Mouse (Mus musculus) midbrain, embryonic 12.5 days (tissue): ENCODE results near the gene Prpf19. TPM values are rescaled to one million over a fixed set of nuclear protein-coding genes. Genes with fewer than 3 reads are reported as not detected.

Experiments
- ATAC-seq: fragments of 200-750 bp; cut with Nextera tagmentation; 2 replicates; pipeline ENCODE4 v1.8.0; 2017; ENCODE audit warnings: low read depth, moderate TSS enrichment, moderate library complexity; ENCODE audit not compliant: low FRiP score
- H3K27ac ChIP-seq: fragments of 300-500 bp; sonication (generic); replicated peaks from 2 replicates; pipeline ENCODE4 v1.5.1; 2016; ENCODE audit warnings: mild to moderate bottlenecking
- H3K27me3 ChIP-seq: fragments of 300-500 bp; sonication (generic); 2 replicates; pipeline ENCODE4 v1.6.1; 2016; ENCODE audit warnings: mild to moderate bottlenecking
- H3K36me3 ChIP-seq: fragments of 300-500 bp; sonication (generic); 2 replicates; pipeline ENCODE4 v1.6.1; 2016
- H3K4me1 ChIP-seq: fragments of 300-500 bp; sonication (generic); 2 replicates; pipeline ENCODE4 v1.6.1; 2016
- H3K4me2 ChIP-seq: fragments of 300-500 bp; sonication (generic); replicated peaks from 2 replicates; pipeline ENCODE4 v1.6.1; 2016; ENCODE audit warnings: mild to moderate bottlenecking, moderate library complexity
- H3K4me3 ChIP-seq: fragments of 300-500 bp; sonication (generic); 2 replicates; pipeline ENCODE4 v1.5.1; 2016; ENCODE audit warnings: mild to moderate bottlenecking
- H3K9ac ChIP-seq: fragments of 300-500 bp; sonication (generic); replicated peaks from 2 replicates; pipeline ENCODE4 v1.6.1; 2016; ENCODE audit warnings: mild to moderate bottlenecking, moderate library complexity
- H3K9me3 ChIP-seq: fragments of 300-500 bp; sonication (generic); 2 replicates; pipeline ENCODE4 v1.6.1; 2016; ENCODE audit warnings: mild to moderate bottlenecking
- WGBS: fragments of 180-500 bp; shearing (Covaris S2); methylation state at CpG from one replicate; pipeline ENCODE4 v1.1.7; 2016; 5-methylcytosine and 5-hydroxymethylcytosine counted together
- polyA plus RNA-seq: library from polyadenylated mRNA; unstranded; fragments of >200 nt; fragmentation: Nextera tagmentation; extraction: Ambion mirVana; gene quantifications from 2 replicates; pipeline ENCODE4 v1.2.1, GENCODE M21; 2016

Gene Prpf19
- polyA plus RNA-seq, 1 experiment from 2014 or later, result 39.1 TPM

DNA sequence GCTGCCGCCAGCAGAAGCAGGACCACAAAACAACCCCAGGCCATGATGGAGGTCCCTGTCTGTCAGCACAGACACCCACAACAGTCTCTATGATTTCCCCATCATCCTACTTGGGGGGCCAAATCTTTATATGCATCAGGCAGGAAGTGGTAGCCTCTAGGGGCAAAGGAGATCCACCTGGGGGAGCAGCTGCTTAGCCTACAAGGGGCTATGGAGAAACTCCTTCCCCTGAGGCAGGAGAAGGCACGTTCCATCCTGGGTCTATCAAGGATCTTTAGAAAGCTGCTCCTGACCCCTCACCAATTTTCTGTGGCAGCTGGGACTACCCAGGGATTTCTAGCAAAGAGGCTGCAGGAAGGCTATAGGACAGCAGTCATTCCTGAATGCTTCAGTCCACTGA, 25.5 kb downstream of the Prpf19 start, which contains the start of gene Zp1:
Zp1 (minus strand) TSS at position 101 of the 400 bp plus-strand sequence.
- H3K4me1 ChIP-seq, result no peaks in the 10 kb centered on the region
- H3K4me2 ChIP-seq, result no peak within 1 kb of the TSS
- no peaks in the 10 kb centered on the region for H3K9me3 ChIP-seq
- no peak within 1 kb of the TSS for H3K4me3 ChIP-seq
- no peak within 1 kb of the TSS for H3K27ac ChIP-seq
- no peaks in the 10 kb centered on the region for H3K36me3 ChIP-seq
- H3K9ac ChIP-seq, result no peak within 1 kb of the TSS
- ATAC-seq, result no peak
- WGBS, result 69% methylated on average over 2 of the region's 2 CpGs
- H3K27me3 ChIP-seq, result no peaks in the 10 kb centered on the region

DNA sequence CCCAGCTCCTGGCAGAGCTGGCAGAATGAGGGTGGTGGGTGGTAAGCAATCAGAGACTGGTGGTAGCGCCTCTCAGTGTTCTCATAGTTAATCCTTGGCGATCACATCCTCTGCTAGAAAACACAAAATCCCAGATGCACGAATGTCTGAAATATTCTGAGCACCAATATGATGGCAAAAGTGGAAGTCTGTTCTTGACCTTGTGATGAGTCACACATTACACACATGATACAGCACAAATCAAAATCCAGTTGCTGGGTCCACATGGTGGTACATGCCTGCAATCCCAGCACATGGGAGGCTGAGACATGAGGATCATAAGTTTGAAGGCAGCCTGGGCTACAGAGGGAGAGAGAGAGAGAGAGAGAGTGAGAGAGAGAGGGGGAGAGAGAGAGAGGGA, 26.0 kb downstream of the Prpf19 start:
- H3K4me1 ChIP-seq, result 0 out of 2 replicates have a peak, but pooled peaks cover 3% of the 10 kb centered on the region
- no peak overlapping the region for H3K27ac ChIP-seq
- WGBS, result 84% methylated on average over 3 of the region's 3 CpGs
- no peak overlapping the region for H3K9ac ChIP-seq
- no peak overlapping the region for H3K4me2 ChIP-seq
- no peaks in the 10 kb centered on the region for H3K9me3 ChIP-seq
- no peaks in the 10 kb centered on the region for H3K27me3 ChIP-seq
- ATAC-seq, result no peak
- H3K4me3 ChIP-seq, result no peak overlapping the region
- H3K36me3 ChIP-seq, result no peaks in the 10 kb centered on the region

DNA sequence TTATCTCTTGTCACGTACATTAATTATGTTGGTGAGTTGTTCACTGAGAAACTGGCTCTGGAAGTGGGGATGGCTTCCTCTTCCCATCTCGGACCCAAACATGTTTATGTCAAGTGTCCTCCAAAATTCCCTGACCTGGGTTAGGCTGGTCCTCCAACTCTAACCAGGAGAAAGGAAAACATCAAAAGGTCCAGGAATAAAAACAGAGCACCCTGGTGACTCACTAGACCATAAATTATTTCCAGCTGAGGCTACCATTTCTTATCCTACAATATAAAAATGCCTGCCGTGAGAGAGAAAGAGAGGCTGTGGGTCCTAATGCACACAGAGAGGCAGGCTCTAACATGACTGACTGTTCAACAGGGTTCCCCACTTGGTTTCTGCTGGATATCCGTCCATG, 29.2 kb downstream of the Prpf19 start:
- H3K9ac ChIP-seq, result no peak overlapping the region
- no peak overlapping the region for H3K4me3 ChIP-seq
- no peaks in the 10 kb centered on the region for H3K9me3 ChIP-seq
- no peak for ATAC-seq
- no peak overlapping the region for H3K4me2 ChIP-seq
- no peaks in the 10 kb centered on the region for H3K27me3 ChIP-seq
- no peak overlapping the region for H3K27ac ChIP-seq
- H3K4me1 ChIP-seq, result 0 out of 2 replicates have a peak, but pooled peaks cover 8% of the 10 kb centered on the region
- no peaks in the 10 kb centered on the region for H3K36me3 ChIP-seq
- 75% methylated on average over 4 of the region's 4 CpGs for WGBS

DNA sequence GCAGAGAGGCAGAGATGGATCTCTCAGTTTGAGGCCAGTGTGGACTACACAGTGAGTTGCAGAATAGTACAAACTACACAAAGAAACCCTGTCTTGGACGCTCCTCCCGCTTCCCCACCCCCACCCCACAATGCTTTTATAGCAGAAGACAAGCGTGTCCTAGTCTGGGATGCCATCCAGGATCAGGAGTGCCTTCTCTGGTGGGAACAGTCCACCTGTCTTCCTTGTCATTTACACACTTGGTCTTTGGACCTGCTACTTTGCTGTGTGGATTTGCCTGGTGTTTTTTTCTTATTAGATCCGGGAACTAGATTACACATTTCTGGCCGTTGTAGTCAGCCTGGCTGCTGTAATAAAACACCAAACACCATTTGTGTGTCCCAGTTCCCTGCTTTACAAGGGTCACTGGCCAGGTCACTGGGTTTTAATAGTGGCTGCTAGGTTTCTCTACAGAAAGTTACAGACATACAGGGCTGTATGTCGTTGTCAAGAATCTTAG, 31.1 kb downstream of the Prpf19 start:
- H3K36me3 ChIP-seq, result no peaks in the 10 kb centered on the region
- H3K27ac ChIP-seq, result no peak overlapping the region
- H3K4me2 ChIP-seq, result no peak overlapping the region
- H3K27me3 ChIP-seq, result no peaks in the 10 kb centered on the region
- H3K4me1 ChIP-seq, result 0 out of 2 replicates have a peak, but pooled peaks cover 8% of the 10 kb centered on the region
- WGBS, result 22% methylated on average over 6 of the region's 6 CpGs
- no peaks in the 10 kb centered on the region for H3K9me3 ChIP-seq
- no peak for ATAC-seq
- H3K4me3 ChIP-seq, result no peak overlapping the region
- no peak overlapping the region for H3K9ac ChIP-seq

DNA sequence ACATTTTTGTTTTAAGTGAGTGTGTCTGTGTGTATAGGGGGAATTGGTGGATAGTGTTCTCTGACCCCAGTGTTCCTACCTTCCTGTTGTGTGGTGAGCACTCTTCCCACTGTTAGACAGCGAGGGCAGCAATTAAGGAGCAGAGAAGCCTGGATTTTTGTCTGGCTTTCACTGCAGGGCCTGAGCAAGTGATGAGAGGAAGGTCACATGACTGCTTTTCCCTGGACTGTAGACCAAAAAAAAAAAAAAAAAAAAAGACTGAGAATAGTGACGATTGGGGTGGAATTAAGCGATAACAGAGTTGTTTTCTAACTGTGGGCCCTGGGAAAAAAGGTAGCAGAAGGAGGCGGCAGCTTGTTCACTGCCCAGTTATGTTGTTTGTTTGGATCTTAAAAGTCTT, 31.6 kb downstream of the Prpf19 start:
- no peak for ATAC-seq
- H3K36me3 ChIP-seq, result no peaks in the 10 kb centered on the region
- no peak overlapping the region for H3K4me2 ChIP-seq
- H3K9ac ChIP-seq, result no peak overlapping the region
- no peak overlapping the region for H3K27ac ChIP-seq
- 38% methylated on average over 4 of the region's 4 CpGs for WGBS
- 0 out of 2 replicates have a peak, but pooled peaks cover 8% of the 10 kb centered on the region for H3K4me1 ChIP-seq
- no peaks in the 10 kb centered on the region for H3K9me3 ChIP-seq
- no peaks in the 10 kb centered on the region for H3K27me3 ChIP-seq
- no peak overlapping the region for H3K4me3 ChIP-seq

DNA sequence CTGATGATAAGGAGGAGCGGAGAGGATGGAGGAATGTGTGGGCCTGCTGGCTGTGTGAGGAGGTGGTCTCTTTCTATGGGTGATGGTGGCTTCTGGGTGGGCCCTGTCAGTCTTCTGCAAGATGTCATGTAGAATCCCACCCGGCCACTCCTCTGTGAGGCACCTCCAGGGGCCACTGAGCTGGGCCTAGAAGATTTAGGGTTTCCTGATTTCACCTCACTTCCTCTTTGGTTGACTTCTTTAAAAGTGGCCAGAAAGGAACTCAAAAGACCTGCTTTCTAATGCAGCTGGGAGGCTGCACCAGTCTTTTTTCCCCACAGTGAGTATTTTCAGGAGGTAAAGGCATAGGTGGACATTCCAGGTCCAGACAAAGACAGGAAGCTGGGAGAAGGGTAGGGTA, 35.6 kb downstream of the Prpf19 start:
- ATAC-seq, result no peak
- 94% methylated on average over 2 of the region's 2 CpGs for WGBS

DNA sequence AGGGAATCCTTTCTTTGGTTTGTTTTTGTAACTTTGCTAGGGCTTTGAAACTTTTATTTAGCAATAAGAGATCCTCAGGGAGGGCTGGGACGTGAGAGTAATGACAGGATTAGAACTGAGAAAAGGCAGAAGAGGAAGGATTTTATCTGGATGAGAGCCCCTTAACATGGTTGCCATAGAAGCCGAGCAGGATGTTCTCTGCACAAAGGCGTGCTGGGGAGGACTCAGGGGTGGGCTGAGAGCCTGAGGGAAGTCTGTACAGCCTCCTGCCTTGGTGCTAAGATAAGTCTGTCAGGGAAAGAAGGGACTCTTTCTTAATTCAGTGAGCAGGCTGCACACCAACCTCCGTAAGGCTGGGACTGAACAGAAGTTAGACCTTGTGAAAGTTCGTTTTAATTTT, 40.0 kb downstream of the Prpf19 start:
- peaks cover 11% of the 10 kb centered on the region for H3K27me3 ChIP-seq
- no peaks in the 10 kb centered on the region for H3K9me3 ChIP-seq
- no peak overlapping the region for H3K27ac ChIP-seq
- no peak overlapping the region for H3K4me3 ChIP-seq
- no peak overlapping the region for H3K9ac ChIP-seq
- WGBS, result 14% methylated on average over 5 of the region's 5 CpGs
- no peak for ATAC-seq
- H3K4me2 ChIP-seq, result no peak overlapping the region
- no peaks in the 10 kb centered on the region for H3K36me3 ChIP-seq
- no peaks in the 10 kb centered on the region for H3K4me1 ChIP-seq

More for the DNA sequence above, 35.6 kb downstream of the Prpf19 start:
- Histone ChIP-seq H3K4me3 (no peak overlapping the region), H3K36me3 (no peaks in the 10 kb centered on the region), H3K9ac (no peak overlapping the region), H3K9me3 (no peaks in the 10 kb centered on the region), H3K27me3 (no peaks in the 10 kb centered on the region), H3K4me2 (no peak overlapping the region), H3K4me1 (0 out of 2 replicates have a peak, but pooled peaks cover 8% of the 10 kb centered on the region), H3K27ac (no peak overlapping the region)

DNA sequence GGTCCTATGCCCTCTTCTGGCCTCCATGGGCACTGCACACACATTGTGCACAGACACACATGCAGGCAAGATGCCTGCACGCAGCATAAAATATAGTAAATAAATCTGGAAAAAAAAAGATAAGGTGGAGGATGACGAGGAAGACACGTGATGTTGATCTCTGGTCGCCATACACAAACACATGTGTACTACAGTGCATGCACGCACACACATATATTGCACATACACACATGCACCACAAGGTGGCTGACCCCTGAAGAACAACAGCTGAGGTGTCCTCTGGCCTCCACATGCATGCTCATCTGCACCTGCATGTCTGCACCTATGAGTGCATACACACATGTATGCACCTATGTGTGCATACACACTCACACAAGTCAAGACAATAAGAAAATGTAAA, 41.0 kb downstream of the Prpf19 start:
- no peak overlapping the region for H3K4me3 ChIP-seq
- ATAC-seq, result no peak
- H3K27ac ChIP-seq, result no peak overlapping the region
- 89% methylated on average over 5 of the region's 5 CpGs for WGBS
- H3K27me3 ChIP-seq, result peaks cover 11% of the 10 kb centered on the region
- H3K9ac ChIP-seq, result no peak overlapping the region
- H3K4me1 ChIP-seq, result peaks cover 8% of the 10 kb centered on the region
- no peaks in the 10 kb centered on the region for H3K9me3 ChIP-seq
- H3K4me2 ChIP-seq, result no peak overlapping the region
- no peaks in the 10 kb centered on the region for H3K36me3 ChIP-seq

DNA sequence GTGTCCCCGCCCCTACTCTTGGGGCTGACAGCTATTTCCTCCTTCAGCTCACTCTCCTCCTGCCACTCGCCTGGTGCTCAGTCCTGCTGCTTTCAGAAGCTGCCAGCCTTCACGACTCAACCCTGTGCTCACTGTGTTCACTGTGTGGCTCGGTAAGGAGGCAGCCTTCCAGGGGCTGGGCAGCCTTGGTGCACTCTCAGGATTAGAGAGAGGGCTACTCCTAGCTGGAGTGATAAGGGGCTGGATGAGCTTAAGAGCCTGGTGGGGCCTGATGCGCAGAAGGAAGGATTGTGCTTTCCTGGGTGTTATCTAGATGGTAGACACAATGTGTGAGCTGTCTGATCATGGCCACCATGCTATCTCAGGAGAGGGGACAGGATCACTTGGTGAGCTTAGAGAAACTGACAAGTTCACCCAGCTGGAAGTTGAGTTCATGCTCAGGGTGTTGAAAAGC, 42.1 kb downstream of the Prpf19 start, which contains the start of gene Ptgdr2:
Ptgdr2 (plus strand) TSS at position 51 of the 454 bp plus-strand sequence.
- no peaks in the 10 kb centered on the region for H3K9me3 ChIP-seq
- no peak within 1 kb of the TSS for H3K9ac ChIP-seq
- peaks cover 12% of the 10 kb centered on the region for H3K4me1 ChIP-seq
- 60% methylated on average over 5 of the region's 5 CpGs for WGBS
- H3K27ac ChIP-seq, result no peak within 1 kb of the TSS
- ATAC-seq, result no peak
- no peak within 1 kb of the TSS for H3K4me2 ChIP-seq
- H3K36me3 ChIP-seq, result peaks cover 5% of the 10 kb centered on the region; the same call in 1 of the 2 replicates
- H3K4me3 ChIP-seq, result no peak within 1 kb of the TSS
- peaks cover 19% of the 10 kb centered on the region for H3K27me3 ChIP-seq

DNA sequence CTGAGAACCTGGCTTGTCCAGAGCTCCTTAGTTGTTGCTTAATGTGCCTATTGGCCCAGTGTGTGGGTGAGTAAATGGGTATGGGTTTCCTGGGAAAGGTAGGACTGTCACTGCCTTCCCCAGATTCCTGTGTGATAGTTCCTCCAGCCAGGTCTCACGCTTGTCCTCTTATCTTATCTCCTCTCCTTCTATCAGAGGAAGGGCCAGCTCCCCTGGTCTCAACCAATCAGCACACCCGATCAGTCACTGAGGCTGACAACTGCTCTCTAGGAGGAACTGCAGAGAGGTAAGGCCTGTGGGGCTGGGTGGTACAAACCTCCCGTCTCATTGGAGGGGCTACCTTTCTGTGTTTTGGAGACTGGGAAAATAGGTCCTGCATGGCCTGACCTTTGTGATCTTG, 43.7 kb downstream of the Prpf19 start:
- H3K4me2 ChIP-seq, result no peak overlapping the region
- no peak for ATAC-seq
- peaks cover 20% of the 10 kb centered on the region for H3K27me3 ChIP-seq
- H3K4me3 ChIP-seq, result no peak overlapping the region
- H3K9me3 ChIP-seq, result no peaks in the 10 kb centered on the region
- H3K9ac ChIP-seq, result no peak overlapping the region
- 63% methylated on average over 3 of the region's 3 CpGs for WGBS
- no peak overlapping the region for H3K27ac ChIP-seq
- peaks cover 21% of the 10 kb centered on the region for H3K36me3 ChIP-seq
- H3K4me1 ChIP-seq, result peaks cover 12% of the 10 kb centered on the region

DNA sequence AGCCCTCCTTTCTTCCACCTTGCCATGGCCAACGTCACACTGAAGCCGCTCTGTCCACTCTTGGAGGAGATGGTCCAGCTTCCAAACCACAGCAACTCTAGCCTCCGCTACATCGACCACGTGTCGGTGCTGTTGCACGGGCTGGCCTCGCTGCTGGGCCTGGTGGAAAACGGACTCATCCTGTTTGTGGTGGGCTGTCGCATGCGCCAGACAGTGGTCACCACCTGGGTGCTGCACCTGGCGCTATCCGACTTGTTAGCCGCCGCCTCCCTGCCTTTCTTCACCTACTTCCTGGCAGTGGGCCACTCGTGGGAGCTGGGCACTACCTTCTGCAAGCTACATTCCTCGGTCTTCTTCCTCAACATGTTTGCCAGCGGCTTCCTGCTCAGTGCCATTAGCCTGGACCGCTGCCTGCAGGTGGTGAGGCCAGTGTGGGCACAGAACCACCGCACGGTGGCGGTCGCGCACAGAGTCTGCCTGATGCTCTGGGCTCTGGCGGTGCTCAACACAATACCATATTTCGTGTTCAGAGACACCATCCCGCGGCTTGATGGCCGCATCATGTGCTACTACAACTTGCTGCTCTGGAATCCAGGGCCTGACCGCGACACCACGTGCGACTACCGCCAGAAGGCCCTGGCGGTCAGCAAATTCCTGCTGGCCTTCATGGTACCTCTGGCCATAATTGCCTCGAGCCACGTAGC, 45.2 kb downstream of the Prpf19 start:
- Histone ChIP-seq H3K9ac (peak overlapping the region; percentile 53), H3K4me2 (peak overlapping the region; percentile 62), H3K36me3 (peaks cover 36% of the 10 kb centered on the region), H3K27me3 (peaks cover 20% of the 10 kb centered on the region), H3K9me3 (no peaks in the 10 kb centered on the region), H3K27ac (peak overlapping the region; percentile 55), H3K4me3 (peak overlapping the region; percentile 39), H3K4me1 (peaks cover 12% of the 10 kb centered on the region)
- ATAC-seq, result peak; percentile 93
- WGBS, result 19% methylated on average over 37 of the region's 37 CpGs

DNA sequence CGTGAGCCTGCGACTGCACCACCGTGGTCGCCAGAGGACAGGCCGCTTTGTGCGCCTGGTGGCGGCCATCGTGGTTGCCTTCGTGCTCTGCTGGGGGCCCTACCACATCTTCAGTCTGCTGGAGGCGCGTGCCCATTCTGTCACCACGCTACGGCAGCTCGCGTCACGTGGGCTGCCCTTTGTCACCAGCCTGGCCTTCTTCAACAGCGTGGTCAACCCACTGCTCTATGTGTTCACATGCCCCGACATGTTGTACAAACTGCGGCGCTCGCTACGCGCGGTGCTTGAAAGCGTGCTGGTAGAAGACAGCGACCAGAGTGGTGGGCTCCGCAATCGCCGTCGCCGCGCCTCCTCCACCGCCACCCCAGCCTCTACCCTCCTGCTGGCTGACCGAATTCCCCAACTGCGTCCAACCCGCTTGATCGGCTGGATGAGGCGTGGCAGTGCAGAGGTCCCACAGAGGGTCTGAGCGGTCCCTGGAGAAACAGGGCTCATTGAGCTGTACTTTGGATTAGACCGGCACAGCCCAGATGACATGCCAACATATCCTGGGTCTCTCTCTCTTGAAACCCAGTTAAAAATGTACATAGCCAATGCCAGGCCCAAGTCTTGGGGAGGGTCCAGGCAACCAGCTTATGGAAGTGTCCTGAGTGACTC, 45.9 kb downstream of the Prpf19 start:
- peaks cover 12% of the 10 kb centered on the region for H3K4me1 ChIP-seq
- peak overlapping the region; percentile 53 for H3K9ac ChIP-seq
- H3K4me2 ChIP-seq, result peak overlapping the region; percentile 62
- 2% methylated on average over 40 of the region's 40 CpGs for WGBS
- peak overlapping the region; percentile 39 for H3K4me3 ChIP-seq
- ATAC-seq, result peak; percentile 87
- no peaks in the 10 kb centered on the region for H3K9me3 ChIP-seq
- H3K36me3 ChIP-seq, result peaks cover 39% of the 10 kb centered on the region
- peak overlapping the region; percentile 55 for H3K27ac ChIP-seq
- H3K27me3 ChIP-seq, result peaks cover 20% of the 10 kb centered on the region
